Mouse (Mus musculus) intestine, embryonic 14.5 days (tissue): Measurements from ENCODE around the gene Pard6b. TPM values are rescaled to one million over a fixed set of nuclear protein-coding genes. Genes with fewer than 3 reads are reported as not detected.

Experiments used
- ATAC-seq: fragments of 200-750 bp; cut with Nextera tagmentation; replicated peaks from 2 replicates; pipeline ENCODE4 v1.8.0; 2017; ENCODE audit warnings: low read depth, moderate number of reproducible peaks, moderate TSS enrichment, moderate library complexity; ENCODE audit not compliant: low FRiP score, low TSS enrichment
- DNase-seq: peaks from one replicate; pipeline ENCODE4 v3.0.0-alpha.2; 2018; ENCODE audit warnings: low spot score
- H3K27ac ChIP-seq: fragments of 300-500 bp; sonication (generic); 2 replicates; pipeline ENCODE4 v1.5.1; 2014; ENCODE audit warnings: low read depth, mild to moderate bottlenecking, control low read depth
- H3K27me3 ChIP-seq: fragments of 300-500 bp; sonication (generic); replicated peaks from 2 replicates; pipeline ENCODE4 v1.6.1; 2014; ENCODE audit warnings: low read length, control low read depth; ENCODE audit not compliant: control insufficient read depth, insufficient read depth
- H3K36me3 ChIP-seq: fragments of 300-500 bp; sonication (generic); 2 replicates; pipeline ENCODE4 v1.6.1; 2014; ENCODE audit warnings: low read length, control low read depth; ENCODE audit not compliant: control insufficient read depth, insufficient read depth
- H3K4me1 ChIP-seq: fragments of 300-500 bp; sonication (generic); replicated peaks from 2 replicates; pipeline ENCODE4 v1.6.1; 2014; ENCODE audit warnings: low read length, control low read depth, mixed read lengths; ENCODE audit not compliant: control insufficient read depth, insufficient read depth
- H3K4me2 ChIP-seq: fragments of 300-500 bp; sonication (generic); 2 replicates; pipeline ENCODE4 v1.6.1; 2014; ENCODE audit warnings: low read length
- H3K4me3 ChIP-seq: fragments of 300-500 bp; sonication (generic); 2 replicates; pipeline ENCODE4 v1.5.1; 2014; ENCODE audit warnings: low read depth, low read length, control low read depth, mixed read lengths
- H3K9ac ChIP-seq: fragments of 300-500 bp; sonication (generic); 2 replicates; pipeline ENCODE4 v1.6.1; 2014; ENCODE audit warnings: mild to moderate bottlenecking, low read length
- H3K9me3 ChIP-seq: fragments of 300-500 bp; sonication (generic); 2 replicates; pipeline ENCODE4 v1.6.1; 2016; ENCODE audit warnings: low read length, control low read depth; ENCODE audit not compliant: control insufficient read depth
- WGBS: fragments of 180-500 bp; shearing (Covaris S2); extraction: QIAGEN DNeasy Blood & Tissue Kit; methylation state at CpG from one replicate; pipeline ENCODE4 v1.1.7; 2014; 5-methylcytosine and 5-hydroxymethylcytosine counted together
- microRNA-seq: library from miRNA; unstranded; fragments of <30 nt; microRNA quantifications from one replicate; pipeline ENCODE4, GENCODE M21; 2016
- polyA plus RNA-seq: library from polyadenylated mRNA; unstranded; fragments of >200 nt; fragmentation: Nextera tagmentation; extraction: Ambion mirVana; gene quantifications from 2 replicates; pipeline ENCODE4 v1.2.1, GENCODE M21; 2014

Pard6b gene
- polyA plus RNA-seq, 1 experiment from 2014 or later = 21.6 TPM

DNA sequence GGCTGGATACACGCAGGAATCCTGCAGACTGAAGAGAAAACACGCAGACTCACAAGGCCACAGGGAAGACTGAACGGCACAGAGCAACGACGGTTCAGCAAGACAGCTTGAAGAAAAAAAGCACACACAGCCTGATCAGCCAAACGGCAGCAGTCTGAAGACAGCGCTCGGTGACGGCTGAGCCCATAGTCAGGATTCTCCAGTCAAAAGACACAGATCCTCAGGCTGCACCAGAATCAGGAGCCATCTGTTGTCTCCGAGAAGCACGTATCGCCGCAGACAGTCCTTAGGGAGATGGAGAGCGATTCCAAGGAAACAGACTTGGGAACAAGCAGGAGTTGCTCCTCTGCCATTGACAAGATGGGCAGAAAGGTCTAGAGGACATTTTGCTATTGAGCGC, 56.4 kb downstream of the Pard6b start:
- no peaks in the 10 kb centered on the region for H3K27me3 ChIP-seq
- no peak overlapping the region for H3K4me2 ChIP-seq
- H3K36me3 ChIP-seq = no peaks in the 10 kb centered on the region
- no peaks in the 10 kb centered on the region for H3K9me3 ChIP-seq
- 81% methylated on average over 15 of the region's 15 CpGs for WGBS
- no peak overlapping the region for H3K4me3 ChIP-seq
- DNase-seq (no peak), ATAC-seq (no peak)
- no peak overlapping the region for H3K27ac ChIP-seq
- H3K4me1 ChIP-seq = no peaks in the 10 kb centered on the region
- H3K9ac ChIP-seq = no peak overlapping the region

DNA sequence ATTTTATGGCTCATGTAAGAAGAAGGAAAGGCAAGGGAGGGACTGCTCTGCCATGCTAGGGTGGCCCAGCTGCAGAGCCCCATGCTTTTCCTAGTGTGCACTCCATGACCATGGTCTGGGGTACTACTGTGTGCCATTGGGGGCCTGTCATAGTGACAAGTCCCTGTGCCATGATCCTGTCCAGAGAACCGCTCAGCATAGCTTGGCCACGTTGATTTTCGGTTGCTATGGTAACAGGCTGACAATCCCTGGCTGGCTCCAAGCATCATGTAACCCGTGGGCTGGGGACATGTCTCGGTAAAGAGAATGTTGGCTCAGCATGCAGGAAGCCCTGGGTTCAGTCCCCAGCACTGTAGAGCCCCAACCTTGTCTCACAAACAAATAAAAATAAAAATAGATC, 63.0 kb downstream of the Pard6b start:
- no peak overlapping the region for H3K4me2 ChIP-seq
- WGBS = 40% methylated on average over 5 of the region's 5 CpGs
- H3K9ac ChIP-seq = no peak overlapping the region
- no peak overlapping the region for H3K4me3 ChIP-seq
- H3K27me3 ChIP-seq = no peaks in the 10 kb centered on the region
- DNase-seq = no peak
- no peaks in the 10 kb centered on the region for H3K4me1 ChIP-seq
- no peaks in the 10 kb centered on the region for H3K9me3 ChIP-seq
- no peak for ATAC-seq
- H3K27ac ChIP-seq = no peak overlapping the region
- H3K36me3 ChIP-seq = no peaks in the 10 kb centered on the region

DNA sequence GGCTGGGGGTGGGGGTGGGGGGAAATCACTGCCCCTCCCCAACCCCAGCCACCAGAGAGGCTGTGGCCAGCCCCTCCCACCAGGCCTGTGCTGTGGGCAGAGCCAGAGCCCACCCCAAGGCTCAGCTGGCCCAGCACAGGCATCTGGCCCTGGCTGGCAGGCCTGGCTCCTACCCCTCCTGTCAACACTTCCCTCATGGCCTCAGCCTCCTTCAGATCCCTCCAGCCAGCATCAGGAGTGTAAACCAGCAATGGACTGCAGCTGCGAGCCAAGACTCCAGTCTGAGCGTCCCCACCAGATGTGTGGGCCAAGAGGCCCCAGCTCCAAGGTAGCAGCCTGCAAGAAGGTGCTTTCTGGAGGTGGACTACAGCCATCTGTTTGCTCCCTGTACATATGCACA, 64.6 kb downstream of the Pard6b start:
- no peak overlapping the region for H3K27ac ChIP-seq
- no peak for ATAC-seq
- WGBS = 29% methylated on average over 2 of the region's 2 CpGs

DNA sequence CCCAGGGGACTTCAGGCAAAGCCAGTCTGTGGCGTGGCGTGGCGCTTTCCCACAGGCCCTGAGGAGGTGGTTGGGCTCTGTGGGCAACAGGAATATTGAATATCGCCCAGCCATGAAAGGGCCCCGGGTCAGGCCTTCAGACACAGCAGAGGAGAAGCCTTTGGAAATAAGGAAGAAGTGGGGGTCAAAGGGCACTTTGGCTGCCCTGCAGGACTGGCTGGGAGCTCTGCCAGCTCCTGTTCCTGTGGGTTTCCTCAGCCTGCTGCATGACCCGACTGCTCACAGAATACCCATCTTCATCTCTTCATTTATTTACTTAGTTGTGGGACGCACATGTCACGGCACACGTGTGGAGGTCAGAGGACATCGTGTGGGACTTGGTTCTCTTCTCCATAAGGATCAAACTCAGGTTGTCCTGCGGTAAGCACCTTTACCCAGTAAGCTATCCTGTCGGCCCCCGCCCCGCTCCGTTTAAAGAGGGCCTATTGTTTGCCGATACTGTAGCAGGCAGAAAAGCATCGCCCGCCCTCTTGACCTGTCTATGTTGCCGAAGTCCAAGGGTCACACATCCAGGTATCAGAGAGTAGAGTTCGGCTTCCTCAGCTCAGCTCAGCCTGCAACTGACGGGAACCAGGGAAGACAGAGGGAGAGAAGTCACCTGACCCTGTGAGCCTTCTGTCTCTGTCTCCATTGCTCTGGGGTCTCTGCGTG, 67.1 kb downstream of the Pard6b start:
- Histone ChIP-seq H3K27ac (no peak overlapping the region), H3K9me3 (no peaks in the 10 kb centered on the region), H3K4me2 (no peak overlapping the region), H3K36me3 (no peaks in the 10 kb centered on the region), H3K27me3 (no peaks in the 10 kb centered on the region), H3K4me1 (no peaks in the 10 kb centered on the region), H3K4me3 (no peak overlapping the region), H3K9ac (no peak overlapping the region)
- DNase-seq (no peak), ATAC-seq (peak; percentile 37; the same call in 1 of the 2 replicates)
- 60% methylated on average over 22 of the region's 22 CpGs for WGBS

More for the DNA sequence above, 64.6 kb downstream of the Pard6b start:
- Histone ChIP-seq H3K9me3 (no peaks in the 10 kb centered on the region), H3K4me3 (no peak overlapping the region), H3K27me3 (no peaks in the 10 kb centered on the region), H3K4me1 (no peaks in the 10 kb centered on the region), H3K36me3 (no peaks in the 10 kb centered on the region), H3K4me2 (no peak overlapping the region), H3K9ac (no peak overlapping the region)
- DNase-seq = no peak

DNA sequence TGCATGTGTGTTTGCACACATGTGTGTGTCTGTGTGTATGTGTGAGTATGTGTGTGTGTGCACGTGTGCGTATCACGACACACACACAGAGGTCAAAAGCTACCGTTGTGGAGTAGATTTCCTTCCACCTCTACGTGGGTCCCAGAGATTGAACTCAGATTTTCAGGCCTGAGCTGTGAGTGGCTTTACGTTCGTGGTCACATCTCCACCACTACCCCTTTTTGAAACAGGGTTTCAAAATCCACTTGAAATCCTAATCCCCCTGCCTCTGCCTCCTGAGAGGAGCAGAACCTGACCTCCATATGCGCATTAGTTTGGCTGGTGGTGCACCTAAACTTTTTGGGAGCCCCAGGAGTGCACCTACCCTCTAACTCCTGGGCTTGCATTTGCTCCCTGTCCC, 68.4 kb downstream of the Pard6b start:
- DNase-seq = no peak
- no peak overlapping the region for H3K4me3 ChIP-seq
- no peak overlapping the region for H3K9ac ChIP-seq
- H3K36me3 ChIP-seq = no peaks in the 10 kb centered on the region
- no peak overlapping the region for H3K4me2 ChIP-seq
- H3K27ac ChIP-seq = no peak overlapping the region
- ATAC-seq = no peak
- H3K27me3 ChIP-seq = no peaks in the 10 kb centered on the region
- WGBS = 87% methylated on average over 8 of the region's 8 CpGs
- H3K9me3 ChIP-seq = no peaks in the 10 kb centered on the region
- H3K4me1 ChIP-seq = peaks cover 5% of the 10 kb centered on the region

Small RNA genes lying within 50 kb of the gene (microRNA-seq; reads per million reads assigned to microRNA genes)
- gene Gm24327 = not detected

Other genes with a start within 250 kb of the Pard6b start
- 42.6 and 47.8 TPM in 2 replicates for gene Ptpn1, start 148.9 kb upstream of the Pard6b start, polyA plus RNA-seq
- 3.8 and 4.8 TPM in 2 replicates for gene Ripor3, start 70.4 kb upstream of the Pard6b start, polyA plus RNA-seq
- 3.1 and 3.2 TPM in 2 replicates for gene Adnp, start 126.1 kb downstream of the Pard6b start, polyA plus RNA-seq
- gene Gm20716, start 149.4 kb downstream of the Pard6b start, polyA plus RNA-seq = 23.3 and 24.8 TPM in 2 replicates
- 76.4 and 76.8 TPM in 2 replicates for gene Dpm1, start 149.6 kb downstream of the Pard6b start, polyA plus RNA-seq
- 7.7 and 7.8 TPM in 2 replicates for gene Mocs3, start 149.6 kb downstream of the Pard6b start, polyA plus RNA-seq
- 11.7 and 12.0 TPM in 2 replicates for gene Kcng1, start 200.7 kb downstream of the Pard6b start, polyA plus RNA-seq